Mouse (Mus musculus): Measurements from ENCODE around the gene Ndufs5.

GRCm38 (mm10) chr4:123664951-123665661 is 52.9 kb downstream of the Ndufs5 start:
- TF ChIP-seq CTCF (conservative IDR thresholded peaks at IDR 0.05; ENCODE audit: insufficient read depth, insufficient read length, low read depth, low read length) (no peak), POLR2A (IDR thresholded peaks at IDR 0.05; ENCODE audit: low read depth, low read length) (no peak)

Measured in kidney, adult 2 months (tissue).